Mouse (Mus musculus) myocyte (in vitro differentiated cells): Measurements from ENCODE around the gene Dnmt3a.

ENCODE experiments used
- CEBPB ChIP-seq: IDR thresholded peaks from 2 replicates; pipeline ENCODE4 v1.6.1; 2011; ENCODE audit warnings: mild to moderate bottlenecking, moderate library complexity; ENCODE audit not compliant: poor library complexity, insufficient read depth, severe bottlenecking
- E2F4 ChIP-seq: IDR thresholded peaks from one replicate; pipeline ENCODE4 v1.6.1; 2011; ENCODE audit warnings: mild to moderate bottlenecking, control low read depth, moderate library complexity; ENCODE audit not compliant: insufficient read depth
- MAX ChIP-seq: IDR thresholded peaks from one replicate; pipeline ENCODE4 v1.6.1; 2011; ENCODE audit warnings: low read depth, mild to moderate bottlenecking, control low read depth
- MYOD1 ChIP-seq, 3 experiments: IDR thresholded peaks; one replicate each; pipeline ENCODE4 v1.6.1; 2011; ENCODE audit warnings: control low read depth in 2 of 3, low read depth in 2 of 3, mild to moderate bottlenecking in 2 of 3, moderate library complexity in 1 of 3; ENCODE audit not compliant: insufficient read length in 2 of 3, control insufficient read depth in 1 of 3
- MYOG ChIP-seq, 3 experiments: IDR thresholded peaks; one replicate each; pipeline ENCODE4 v1.6.1; 2011; ENCODE audit warnings: control low read depth in 2 of 3, low read depth in 2 of 3, mild to moderate bottlenecking in 2 of 3; ENCODE audit not compliant: insufficient read length in 2 of 3, control insufficient read depth in 1 of 3, insufficient read depth in 1 of 3
- POLR2A ChIP-seq: IDR thresholded peaks from one replicate; pipeline ENCODE4 v1.6.1; 2011; ENCODE audit warnings: low read depth, mild to moderate bottlenecking, control low read depth, moderate library complexity; ENCODE audit not compliant: insufficient read length
- POLR2AphosphoS2 ChIP-seq: IDR thresholded peaks from one replicate; pipeline ENCODE4 v1.6.1; 2011; ENCODE audit warnings: low read depth, control low read depth; ENCODE audit not compliant: insufficient read length
- REST ChIP-seq: IDR thresholded peaks from one replicate; pipeline ENCODE4 v1.6.1; 2011; ENCODE audit warnings: mild to moderate bottlenecking, control low read depth, moderate library complexity; ENCODE audit not compliant: insufficient read depth, insufficient read length
- SRF ChIP-seq: IDR thresholded peaks from one replicate; pipeline ENCODE4 v1.6.1; 2011; ENCODE audit warnings: low read depth; ENCODE audit not compliant: control insufficient read depth, insufficient read length
- TCF12 ChIP-seq: IDR thresholded peaks from one replicate; pipeline ENCODE4 v1.6.1; 2011; ENCODE audit warnings: mild to moderate bottlenecking, control low read depth; ENCODE audit not compliant: poor library complexity, insufficient read depth, severe bottlenecking
- TCF3 ChIP-seq: IDR thresholded peaks from one replicate; pipeline ENCODE4 v1.6.1; 2011; ENCODE audit warnings: low read depth, control low read depth; ENCODE audit not compliant: insufficient read length
- USF1 ChIP-seq: IDR thresholded peaks from one replicate; pipeline ENCODE4 v1.6.1; 2011; ENCODE audit warnings: low read depth, mild to moderate bottlenecking, control low read depth, moderate library complexity

- TF ChIP-seq USF1 (no peak), POLR2A (no peak), MYOG (IDR thresholded peaks at IDR 0.05; ENCODE audit: control insufficient read depth in 1 of 3, insufficient read depth in 1 of 3, insufficient read length in 2 of 3, low read depth in 2 of 3) (no peak), POLR2AphosphoS2 (no peak), E2F4 (no peak), CEBPB (no peak), MAX (no peak), TCF12 (no peak), SRF (no peak), MYOD1 (IDR thresholded peaks at IDR 0.05; ENCODE audit: control insufficient read depth in 1 of 3, insufficient read length in 2 of 3, low read depth in 2 of 3) (no peak), REST (no peak), TCF3 (no peak)
Observed at GRCm38 (mm10) chr12:3928841-3929240, 123.0 kb downstream of the Dnmt3a start.
